Mouse (Mus musculus): ENCODE data around the gene Gnpnat1. TPM values are rescaled to one million over a fixed set of nuclear protein-coding genes. Genes with fewer than 3 reads are reported as not detected.

The Gnpnat1 gene
- polyA plus RNA-seq, 1 experiment from 2014 or later, result 27.2 TPM

DNA sequence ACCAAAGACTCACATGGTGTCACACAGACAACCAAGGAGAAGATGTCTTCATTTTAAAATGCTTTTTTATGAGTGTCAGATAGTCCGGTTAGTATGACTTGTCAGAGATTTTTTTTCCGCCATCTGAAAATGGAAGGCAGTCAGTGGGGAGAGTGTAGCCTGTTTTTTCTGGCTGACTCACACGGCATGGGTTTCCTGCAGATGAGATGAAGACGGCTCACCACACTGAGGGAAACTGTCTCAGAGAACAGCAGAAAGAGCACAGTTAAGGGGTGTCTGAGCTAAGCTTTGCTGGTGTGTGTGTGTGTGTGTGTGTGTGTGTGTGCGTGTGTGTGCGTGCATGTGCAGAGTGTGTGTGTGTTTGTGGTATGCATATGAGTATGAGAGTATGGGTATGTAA is 36.6 kb upstream of the Gnpnat1 start:
- no peaks in the 10 kb centered on the region for H3K9me3 ChIP-seq (ENCODE audit: control insufficient read depth, low read length)
- no peak for ATAC-seq
- 83% methylated on average over 6 of the region's 6 CpGs for WGBS
- no peaks in the 10 kb centered on the region for H3K27me3 ChIP-seq (replicated peaks; ENCODE audit: control insufficient read depth, insufficient read depth, low read length)
- no peak overlapping the region for H3K4me2 ChIP-seq (ENCODE audit: low read length)
- no peak overlapping the region for H3K4me3 ChIP-seq (replicated peaks; ENCODE audit: low read length)
- no peaks in the 10 kb centered on the region for H3K4me1 ChIP-seq (replicated peaks; ENCODE audit: control insufficient read depth, insufficient read depth, low read length)
- no peak overlapping the region for H3K9ac ChIP-seq (replicated peaks; ENCODE audit: low read depth, low read length)
- H3K36me3 ChIP-seq (ENCODE audit: control insufficient read depth, insufficient read depth), result no peaks in the 10 kb centered on the region
- H3K27ac ChIP-seq (ENCODE audit: low read length), result no peak overlapping the region

DNA sequence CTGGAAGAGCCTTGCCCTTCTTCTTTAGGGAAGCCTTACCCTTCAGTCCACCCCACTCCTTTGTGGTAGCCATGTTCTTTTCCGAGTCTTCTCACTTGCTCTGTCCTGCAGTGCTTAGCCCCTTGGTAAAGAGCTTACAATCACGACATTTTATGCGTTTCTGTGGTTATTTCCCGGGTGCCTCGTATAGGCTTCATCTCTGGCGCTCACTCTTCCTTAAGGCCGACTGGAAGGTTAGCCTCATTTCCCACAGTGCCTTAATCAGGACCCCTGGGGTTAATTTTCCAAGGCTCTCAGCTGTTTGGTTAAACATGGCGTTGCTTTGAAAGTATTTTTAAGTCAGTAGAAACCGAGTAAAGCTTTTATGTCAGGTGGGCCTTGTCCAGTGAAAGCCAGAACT is 34.7 kb upstream of the Gnpnat1 start:
- Histone ChIP-seq H3K4me3 (replicated peaks; ENCODE audit: low read length) (no peak overlapping the region), H3K36me3 (ENCODE audit: control insufficient read depth, insufficient read depth) (no peaks in the 10 kb centered on the region), H3K4me2 (ENCODE audit: low read length) (no peak overlapping the region), H3K27me3 (replicated peaks; ENCODE audit: control insufficient read depth, insufficient read depth, low read length) (no peaks in the 10 kb centered on the region), H3K9me3 (ENCODE audit: control insufficient read depth, low read length) (no peaks in the 10 kb centered on the region), H3K9ac (replicated peaks; ENCODE audit: low read depth, low read length) (no peak overlapping the region), H3K27ac (ENCODE audit: low read length) (no peak overlapping the region), H3K4me1 (replicated peaks; ENCODE audit: control insufficient read depth, insufficient read depth, low read length) (no peaks in the 10 kb centered on the region)
- no peak for ATAC-seq
- 76% methylated on average over 9 of the region's 9 CpGs for WGBS

DNA sequence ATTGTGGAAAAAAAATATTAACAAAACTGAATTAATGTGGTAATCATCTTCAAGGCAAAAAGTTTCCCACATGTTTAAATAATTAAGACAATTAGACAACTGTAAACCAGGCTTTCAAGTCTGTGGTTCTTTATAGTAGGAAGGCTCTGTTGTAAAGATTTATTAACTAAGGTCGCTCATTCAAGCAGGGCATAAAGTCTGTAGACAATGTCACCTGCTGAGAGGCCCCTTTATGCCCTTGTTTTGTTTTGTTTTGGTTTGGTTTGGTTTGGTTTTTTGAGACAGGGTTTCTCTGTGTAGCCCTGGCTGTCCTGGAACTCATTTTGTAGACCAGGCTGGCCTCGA is 34.2 kb upstream of the Gnpnat1 start:
- WGBS, result 66% methylated on average over 2 of the region's 2 CpGs
- no peak overlapping the region for H3K4me2 ChIP-seq (ENCODE audit: low read length)

GRCm38 (mm10) chr14:45438250-45438930 is 33.7 kb upstream of the Gnpnat1 start:
- no peak overlapping the region for H3K4me2 ChIP-seq (ENCODE audit: low read length)
- no peaks in the 10 kb centered on the region for H3K27me3 ChIP-seq (replicated peaks; ENCODE audit: control insufficient read depth, insufficient read depth, low read length)
- 85% methylated on average over 19 of the region's 19 CpGs for WGBS
- no peak overlapping the region for H3K4me3 ChIP-seq (replicated peaks; ENCODE audit: low read length)
- H3K27ac ChIP-seq (ENCODE audit: low read length), result no peak overlapping the region
- no peaks in the 10 kb centered on the region for H3K36me3 ChIP-seq (ENCODE audit: control insufficient read depth, insufficient read depth)
- H3K9ac ChIP-seq (replicated peaks; ENCODE audit: low read depth, low read length), result no peak overlapping the region
- H3K4me1 ChIP-seq (replicated peaks; ENCODE audit: control insufficient read depth, insufficient read depth, low read length), result no peaks in the 10 kb centered on the region
- H3K9me3 ChIP-seq (ENCODE audit: control insufficient read depth, low read length), result no peaks in the 10 kb centered on the region
- ATAC-seq, result no peak

More for the DNA sequence above, 34.2 kb upstream of the Gnpnat1 start:
- Histone ChIP-seq H3K27me3 (replicated peaks; ENCODE audit: control insufficient read depth, insufficient read depth, low read length) (no peaks in the 10 kb centered on the region), H3K4me3 (replicated peaks; ENCODE audit: low read length) (no peak overlapping the region), H3K4me1 (replicated peaks; ENCODE audit: control insufficient read depth, insufficient read depth, low read length) (no peaks in the 10 kb centered on the region), H3K9me3 (ENCODE audit: control insufficient read depth, low read length) (no peaks in the 10 kb centered on the region), H3K27ac (ENCODE audit: low read length) (no peak overlapping the region), H3K9ac (replicated peaks; ENCODE audit: low read depth, low read length) (no peak overlapping the region), H3K36me3 (ENCODE audit: control insufficient read depth, insufficient read depth) (no peaks in the 10 kb centered on the region)
- ATAC-seq, result no peak

GRCm38 (mm10) chr14:45434220-45434619 is 29.5 kb upstream of the Gnpnat1 start:
- Histone ChIP-seq H3K27me3 (replicated peaks; ENCODE audit: control insufficient read depth, insufficient read depth, low read length) (no peaks in the 10 kb centered on the region), H3K27ac (ENCODE audit: low read length) (no peak overlapping the region), H3K9me3 (ENCODE audit: control insufficient read depth, low read length) (peaks cover 6% of the 10 kb centered on the region), H3K36me3 (ENCODE audit: control insufficient read depth, insufficient read depth) (no peaks in the 10 kb centered on the region), H3K4me1 (replicated peaks; ENCODE audit: control insufficient read depth, insufficient read depth, low read length) (no peaks in the 10 kb centered on the region), H3K4me2 (ENCODE audit: low read length) (no peak overlapping the region), H3K4me3 (replicated peaks; ENCODE audit: low read length) (no peak overlapping the region), H3K9ac (replicated peaks; ENCODE audit: low read depth, low read length) (no peak overlapping the region)
- WGBS, result 69% methylated on average over 6 of the region's 6 CpGs
- ATAC-seq, result no peak

DNA sequence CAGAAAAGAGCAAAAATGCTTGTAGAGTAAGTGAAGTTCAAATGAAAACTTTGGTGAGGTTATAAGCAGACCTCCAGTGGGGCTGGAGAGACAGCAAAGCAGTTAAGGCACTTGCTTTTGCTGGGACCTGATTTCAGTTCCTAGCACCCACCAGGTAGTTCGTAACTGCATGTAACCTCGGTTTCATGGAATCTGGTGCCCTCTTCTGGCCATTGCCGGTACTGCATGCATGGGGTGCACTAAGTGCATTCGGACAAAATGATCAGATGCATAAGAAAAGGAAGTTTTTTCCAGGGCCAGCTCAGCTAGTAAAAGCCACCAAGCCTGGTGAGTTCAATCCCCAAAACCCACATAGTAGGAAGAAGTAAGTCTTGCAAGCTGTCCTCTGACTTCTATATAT is 27.3 kb upstream of the Gnpnat1 start:
- no peaks in the 10 kb centered on the region for H3K27me3 ChIP-seq (replicated peaks; ENCODE audit: control insufficient read depth, insufficient read depth, low read length)
- no peak overlapping the region for H3K27ac ChIP-seq (ENCODE audit: low read length)
- H3K9me3 ChIP-seq (ENCODE audit: control insufficient read depth, low read length), result peaks cover 6% of the 10 kb centered on the region
- ATAC-seq, result no peak
- H3K4me1 ChIP-seq (replicated peaks; ENCODE audit: control insufficient read depth, insufficient read depth, low read length), result no peaks in the 10 kb centered on the region
- H3K36me3 ChIP-seq (ENCODE audit: control insufficient read depth, insufficient read depth), result no peaks in the 10 kb centered on the region
- H3K4me3 ChIP-seq (replicated peaks; ENCODE audit: low read length), result no peak overlapping the region
- no peak overlapping the region for H3K4me2 ChIP-seq (ENCODE audit: low read length)
- H3K9ac ChIP-seq (replicated peaks; ENCODE audit: low read depth, low read length), result no peak overlapping the region
- 74% methylated on average over 4 of the region's 4 CpGs for WGBS

- Histone ChIP-seq H3K27ac (ENCODE audit: low read length) (no peak overlapping the region), H3K27me3 (replicated peaks; ENCODE audit: control insufficient read depth, insufficient read depth, low read length) (no peaks in the 10 kb centered on the region), H3K9me3 (ENCODE audit: control insufficient read depth, low read length) (peaks cover 6% of the 10 kb centered on the region), H3K9ac (replicated peaks; ENCODE audit: low read depth, low read length) (no peak overlapping the region), H3K4me2 (ENCODE audit: low read length) (no peak overlapping the region), H3K4me3 (replicated peaks; ENCODE audit: low read length) (no peak overlapping the region), H3K4me1 (replicated peaks; ENCODE audit: control insufficient read depth, insufficient read depth, low read length) (no peaks in the 10 kb centered on the region), H3K36me3 (ENCODE audit: control insufficient read depth, insufficient read depth) (no peaks in the 10 kb centered on the region)
- no peak for ATAC-seq
- WGBS, result 94% methylated on average over 13 of the region's 13 CpGs
Measured at GRCm38 (mm10) chr14:45430066-45430842, 25.5 kb upstream of the Gnpnat1 start.

DNA sequence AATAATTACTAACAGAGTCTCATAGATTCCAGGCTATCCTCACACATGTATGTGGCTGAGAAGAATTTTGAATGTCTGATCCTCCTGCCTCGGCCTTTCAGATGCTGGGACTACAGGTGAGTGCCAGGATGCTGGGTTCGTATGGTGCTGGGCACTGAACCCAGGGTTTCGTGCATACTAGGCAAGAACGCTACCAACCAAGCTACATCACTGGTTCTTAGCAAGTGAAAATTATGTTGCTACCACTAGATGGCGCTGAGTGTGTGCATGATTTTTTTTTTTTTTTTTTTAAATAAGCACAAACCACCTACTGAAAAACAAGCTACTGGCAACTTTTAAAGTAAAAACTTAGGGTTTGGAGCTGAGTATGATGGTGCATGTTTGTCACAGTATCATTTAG is 18.5 kb upstream of the Gnpnat1 start:
- WGBS, result 10% methylated on average over 5 of the region's 5 CpGs
- peak; percentile 77 for ATAC-seq
- Histone ChIP-seq H3K36me3 (ENCODE audit: control insufficient read depth, insufficient read depth) (no peaks in the 10 kb centered on the region), H3K9ac (replicated peaks; ENCODE audit: low read depth, low read length) (no peak overlapping the region), H3K9me3 (ENCODE audit: control insufficient read depth, low read length) (no peaks in the 10 kb centered on the region), H3K4me1 (replicated peaks; ENCODE audit: control insufficient read depth, insufficient read depth, low read length) (no peaks in the 10 kb centered on the region), H3K27me3 (replicated peaks; ENCODE audit: control insufficient read depth, insufficient read depth, low read length) (no peaks in the 10 kb centered on the region), H3K27ac (ENCODE audit: low read length) (no peak overlapping the region), H3K4me3 (replicated peaks; ENCODE audit: low read length) (no peak overlapping the region), H3K4me2 (ENCODE audit: low read length) (no peak overlapping the region)

- no peak overlapping the region for H3K27ac ChIP-seq (ENCODE audit: low read length)
- H3K4me2 ChIP-seq (ENCODE audit: low read length), result no peak overlapping the region
- no peak for ATAC-seq
- 65% methylated on average over 4 of the region's 4 CpGs for WGBS
- H3K4me3 ChIP-seq (replicated peaks; ENCODE audit: low read length), result no peak overlapping the region
- H3K4me1 ChIP-seq (replicated peaks; ENCODE audit: control insufficient read depth, insufficient read depth, low read length), result no peaks in the 10 kb centered on the region
- H3K36me3 ChIP-seq (ENCODE audit: control insufficient read depth, insufficient read depth), result no peaks in the 10 kb centered on the region
- H3K9ac ChIP-seq (replicated peaks; ENCODE audit: low read depth, low read length), result no peak overlapping the region
- H3K9me3 ChIP-seq (ENCODE audit: control insufficient read depth, low read length), result no peaks in the 10 kb centered on the region
- no peaks in the 10 kb centered on the region for H3K27me3 ChIP-seq (replicated peaks; ENCODE audit: control insufficient read depth, insufficient read depth, low read length)
Measured at GRCm38 (mm10) chr14:45422371-45422770, 17.7 kb upstream of the Gnpnat1 start.
